Mouse (Mus musculus): Measurements from ENCODE around the gene Xylt1.

The Xylt1 gene

GRCm38 (mm10) chr7:117480831-117481230 is 100.1 kb downstream of the Xylt1 start:
- no peak for DNase-seq (ENCODE audit: low spot score in 2 of 2)

- no peak for DNase-seq (ENCODE audit: low spot score in 2 of 2)
Observed at GRCm38 (mm10) chr7:117481404-117481803, 100.6 kb downstream of the Xylt1 start.

- DNase-seq (ENCODE audit: low spot score in 2 of 2) = peak; percentile 30 to 38
Observed at GRCm38 (mm10) chr7:117482701-117483100, 101.9 kb downstream of the Xylt1 start.

GRCm38 (mm10) chr7:117484589-117484988 is 103.8 kb downstream of the Xylt1 start:
- no peak for DNase-seq (ENCODE audit: low spot score in 2 of 2)

- peak; percentile 27 to 35 for DNase-seq (ENCODE audit: low spot score in 2 of 2)
Observed at GRCm38 (mm10) chr7:117484989-117485536, 104.3 kb downstream of the Xylt1 start.

GRCm38 (mm10) chr7:117486425-117487172 is 105.8 kb downstream of the Xylt1 start:
- DNase-seq (ENCODE audit: low spot score in 2 of 2) = peak; percentile 64 to 71

- no peak for DNase-seq (ENCODE audit: low spot score in 2 of 2)
Observed at GRCm38 (mm10) chr7:117487173-117487490, 106.4 kb downstream of the Xylt1 start.

GRCm38 (mm10) chr7:117489973-117490372 is 109.2 kb downstream of the Xylt1 start:
- DNase-seq (ENCODE audit: low spot score in 2 of 2) = no peak

- no peak for DNase-seq (ENCODE audit: low spot score in 2 of 2)
Observed at GRCm38 (mm10) chr7:117490500-117491205, 109.9 kb downstream of the Xylt1 start.

GRCm38 (mm10) chr7:117491495-117491894 is 110.7 kb downstream of the Xylt1 start:
- no peak for DNase-seq (ENCODE audit: low spot score in 2 of 2)

GRCm38 (mm10) chr7:117494210-117494609 is 113.4 kb downstream of the Xylt1 start:
- no peak for DNase-seq (ENCODE audit: low spot score in 2 of 2)

GRCm38 (mm10) chr7:117494618-117495310 is 114.0 kb downstream of the Xylt1 start:
- no peak for DNase-seq (ENCODE audit: low spot score in 2 of 2)

GRCm38 (mm10) chr7:117495751-117496150 is 115.0 kb downstream of the Xylt1 start:
- no peak for DNase-seq (ENCODE audit: low spot score in 2 of 2)

GRCm38 (mm10) chr7:117498173-117498572 is 117.4 kb downstream of the Xylt1 start:
- DNase-seq (ENCODE audit: low spot score in 2 of 2) = no peak

- DNase-seq (ENCODE audit: low spot score in 2 of 2) = no peak
Observed at GRCm38 (mm10) chr7:117501355-117502181, 120.8 kb downstream of the Xylt1 start.

- no peak for DNase-seq (ENCODE audit: low spot score in 2 of 2)
Observed at GRCm38 (mm10) chr7:117502415-117502814, 121.6 kb downstream of the Xylt1 start.

GRCm38 (mm10) chr7:117503714-117504113 is 122.9 kb downstream of the Xylt1 start:
- DNase-seq (ENCODE audit: low spot score in 2 of 2) = no peak

- DNase-seq (ENCODE audit: low spot score in 2 of 2) = no peak
Observed at GRCm38 (mm10) chr7:117505791-117506190, 125.0 kb downstream of the Xylt1 start.

- DNase-seq (ENCODE audit: low spot score in 2 of 2) = no peak
Observed at GRCm38 (mm10) chr7:117507351-117507750, 126.6 kb downstream of the Xylt1 start.

- no peak for DNase-seq (ENCODE audit: low spot score in 2 of 2)
Observed at GRCm38 (mm10) chr7:117508090-117508489, 127.3 kb downstream of the Xylt1 start.

GRCm38 (mm10) chr7:117510113-117510512 is 129.3 kb downstream of the Xylt1 start:
- no peak for DNase-seq (ENCODE audit: low spot score in 2 of 2)
